Mouse (Mus musculus) cerebellum, adult 2 months (tissue): ENCODE measurements around the gene Gpx7.

Source experiments
- CTCF ChIP-seq: fragments of 200-500 bp; IDR thresholded peaks from 2 replicates; pipeline ENCODE4 v1.5.1; 2011; ENCODE audit warnings: low read depth, mild to moderate bottlenecking, control low read depth, low read length, moderate library complexity, borderline replicate concordance; ENCODE audit not compliant: insufficient read depth
- POLR2A ChIP-seq: fragments of 200-500 bp; IDR thresholded peaks from 2 replicates; pipeline ENCODE4 v1.6.1; 2011; ENCODE audit warnings: low read length, control low read depth, borderline replicate concordance; ENCODE audit not compliant: insufficient read depth

GRCm38 (mm10) chr4:108362321-108363261 lies 44.2 kb downstream of the Gpx7 start:
- TF ChIP-seq CTCF: no peak
- no peak for TF ChIP-seq POLR2A
